Mouse (Mus musculus) frontal cortex, postnatal 25 days (tissue): ENCODE measurements at regions not wholly inside any gene's neighbourhood (a gene's known extent, or its start where the extent isn't known, plus 50 kb on each side); places are given as distances from the start of the nearest gene placed in this dataset.

Experiments
- DNase-seq, 2 experiments: peaks; one replicate each; pipeline ENCODE4 v3.0.0; 2022; ENCODE audit warnings: low spot score in 2 of 2

DNA sequence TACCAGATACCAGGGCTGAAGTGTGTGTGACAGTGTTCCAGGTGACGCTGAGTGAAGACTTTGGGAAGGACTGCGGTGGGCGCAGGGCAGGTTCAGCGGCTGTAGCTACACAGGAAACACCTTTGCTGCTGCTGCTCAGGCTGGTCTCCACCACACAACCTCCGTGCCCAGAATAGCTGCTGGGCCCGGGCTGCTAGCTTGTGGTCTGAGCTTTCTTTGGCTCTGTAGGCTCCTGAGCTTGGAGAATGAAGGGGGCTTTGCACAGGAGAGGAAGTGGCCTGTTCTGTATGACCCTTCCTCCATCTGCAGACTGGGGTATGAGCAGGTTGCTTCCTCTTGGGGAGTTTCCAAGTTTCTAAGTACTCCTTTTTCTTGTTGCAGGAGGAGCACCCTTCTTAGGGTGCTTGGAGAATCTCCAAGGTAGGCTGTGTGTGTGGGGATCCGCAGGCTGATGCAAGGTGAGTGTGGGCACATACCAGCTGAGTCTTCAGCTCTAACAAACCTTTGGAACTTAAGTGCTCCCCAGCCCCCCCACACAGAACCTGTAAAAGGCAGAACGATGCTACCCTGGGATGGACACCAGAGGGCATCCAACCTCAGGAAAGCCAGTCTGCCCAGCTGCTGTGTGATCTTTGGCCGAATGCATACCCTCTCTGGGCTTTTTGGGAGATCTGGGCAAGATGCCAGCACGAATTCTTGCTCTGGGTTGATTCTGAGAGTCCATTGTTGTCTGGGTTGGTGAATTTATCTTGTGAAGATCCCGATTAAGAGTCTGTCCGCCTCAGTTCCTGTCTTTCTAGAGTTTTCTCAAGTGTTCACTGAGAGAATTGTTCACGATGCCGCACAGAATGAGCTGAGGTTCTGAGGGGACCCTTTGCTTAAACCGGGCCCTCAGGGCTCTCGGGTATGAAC lies 136.6 kb downstream of the Mn1 start:
- peak in 1 of 2 experiments; percentile 26 for DNase-seq

DNA sequence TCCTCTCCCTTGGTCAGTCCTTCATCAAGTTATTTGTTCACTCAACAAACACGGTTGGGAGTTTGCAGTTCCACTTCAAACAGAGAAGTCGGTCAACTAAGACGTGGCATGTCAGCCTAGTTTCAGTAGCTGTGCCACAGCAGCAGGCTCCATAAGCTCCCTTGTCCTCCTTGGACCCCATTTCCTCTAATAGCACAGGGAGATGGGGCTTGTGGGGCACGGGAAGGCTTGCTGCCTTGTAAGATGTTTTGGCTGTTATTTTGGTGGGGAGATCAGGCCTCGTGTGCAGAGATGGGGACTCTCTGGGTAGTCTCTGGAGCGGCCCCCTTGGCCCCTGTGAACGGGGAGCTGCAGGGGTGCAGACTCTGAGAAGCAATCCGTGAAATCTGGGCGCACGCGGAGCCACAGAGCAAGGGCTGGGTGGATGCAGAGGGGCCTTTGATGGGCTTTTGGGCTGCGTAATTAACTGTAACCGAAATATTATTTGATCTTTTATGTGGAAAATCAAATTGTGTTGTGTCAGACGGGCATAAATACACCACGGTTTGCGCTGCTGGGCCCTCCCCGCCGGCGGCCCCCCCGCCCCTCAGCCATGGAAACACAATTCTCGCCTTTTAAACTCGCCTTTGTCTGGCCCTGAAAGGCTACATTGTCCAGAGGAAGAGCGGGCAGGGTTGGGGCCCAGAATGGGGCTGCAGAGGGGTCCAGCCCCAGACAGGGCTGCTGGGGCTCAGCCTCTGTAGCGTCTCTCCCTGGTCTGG lies 137.6 kb downstream of the Mn1 start:
- no peak for DNase-seq

DNA sequence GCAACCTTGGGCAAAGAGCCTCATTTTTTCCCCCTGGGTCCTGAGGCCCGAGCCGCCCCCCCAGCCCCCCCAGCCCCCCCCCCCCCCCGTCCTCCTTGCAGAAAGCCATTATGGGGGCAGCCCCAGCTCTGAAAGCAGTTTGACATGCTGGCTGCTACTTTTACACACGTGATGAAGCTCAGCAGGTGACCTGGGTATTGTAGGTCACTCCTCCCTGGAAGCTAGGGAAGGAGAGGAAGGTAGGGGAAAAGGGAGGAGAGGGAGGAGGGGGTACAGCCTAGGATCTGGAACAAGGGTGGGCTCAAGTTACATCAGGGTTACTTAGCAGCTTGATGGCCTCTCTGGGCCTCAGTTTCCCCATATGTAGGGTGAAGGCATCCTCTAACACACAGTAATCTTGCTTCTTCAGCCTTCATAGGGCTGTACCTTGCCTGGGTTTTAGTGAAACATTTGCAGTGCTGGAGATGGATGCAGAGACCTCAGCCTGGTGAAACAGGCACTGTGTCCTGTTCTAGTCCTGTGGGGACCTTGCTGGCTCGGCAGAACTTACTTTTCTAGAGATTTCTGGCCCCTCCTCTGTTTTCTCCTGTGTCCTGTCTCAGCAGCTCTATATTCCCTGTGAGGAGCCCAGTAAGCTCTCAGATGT lies 138.3 kb downstream of the Mn1 start:
- no peak for DNase-seq

- no peak for DNase-seq
These were observed 138.8 kb downstream of the Mn1 start for GRCm38 (mm10) chr5:111555981-111556380.

GRCm38 (mm10) chr5:111560432-111560831 lies 143.3 kb downstream of the Mn1 start:
- no peak for DNase-seq

GRCm38 (mm10) chr5:111561301-111561700 lies 144.1 kb downstream of the Mn1 start:
- no peak for DNase-seq

DNA sequence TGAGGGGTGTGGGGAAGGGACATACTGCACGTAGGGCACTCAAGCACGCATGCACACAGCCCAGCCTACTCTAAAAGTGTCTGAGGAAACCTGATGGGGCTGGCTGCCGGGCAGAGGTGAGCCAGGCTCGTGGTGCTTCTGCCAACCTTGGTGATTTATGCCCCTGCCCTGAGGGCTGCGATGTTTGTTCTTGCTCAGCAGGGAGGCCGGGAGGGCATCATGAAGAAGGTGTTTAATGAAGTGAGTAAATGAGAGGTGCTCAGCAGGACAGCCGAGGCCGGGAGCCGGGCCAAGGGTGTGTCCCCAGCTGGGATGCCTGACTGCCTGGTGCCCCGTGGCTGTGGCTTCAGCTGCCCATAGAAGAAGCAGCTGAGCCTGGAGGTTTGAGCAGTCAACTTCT lies 153.7 kb downstream of the Mn1 start:
- DNase-seq, result no peak

- no peak for DNase-seq
These were observed 156.2 kb downstream of the Mn1 start for GRCm38 (mm10) chr5:111573265-111573873.

GRCm38 (mm10) chr5:111574219-111574840 lies 157.2 kb downstream of the Mn1 start:
- DNase-seq, result no peak

- no peak for DNase-seq
These were observed 158.2 kb downstream of the Mn1 start for GRCm38 (mm10) chr5:111575376-111575775.

GRCm38 (mm10) chr5:111577441-111577840 lies 156.3 kb upstream of the Gm26897 start:
- DNase-seq, result no peak

DNA sequence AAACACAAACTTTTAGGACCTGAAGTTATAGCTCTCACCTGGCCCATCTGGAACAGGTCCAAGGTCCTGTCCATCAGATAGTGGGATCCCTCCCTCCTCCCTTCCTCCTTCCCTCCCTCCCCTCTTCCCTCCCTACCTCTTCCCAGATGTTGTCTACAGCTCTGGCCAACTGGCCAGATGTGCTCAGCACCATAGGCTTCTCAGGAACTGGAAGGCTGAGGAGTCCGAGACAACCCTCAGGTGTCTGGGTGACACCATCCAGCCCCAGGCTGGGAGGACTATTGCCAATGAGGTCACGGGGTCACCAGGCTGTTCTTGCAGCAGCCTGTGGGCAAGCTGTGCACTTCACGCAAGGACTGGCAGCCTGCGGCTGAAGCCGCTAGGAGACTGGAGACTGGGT lies 155.6 kb upstream of the Gm26897 start:
- DNase-seq, result no peak

- DNase-seq, result no peak
These were observed 154.6 kb upstream of the Gm26897 start for GRCm38 (mm10) chr5:111578977-111579727.

DNA sequence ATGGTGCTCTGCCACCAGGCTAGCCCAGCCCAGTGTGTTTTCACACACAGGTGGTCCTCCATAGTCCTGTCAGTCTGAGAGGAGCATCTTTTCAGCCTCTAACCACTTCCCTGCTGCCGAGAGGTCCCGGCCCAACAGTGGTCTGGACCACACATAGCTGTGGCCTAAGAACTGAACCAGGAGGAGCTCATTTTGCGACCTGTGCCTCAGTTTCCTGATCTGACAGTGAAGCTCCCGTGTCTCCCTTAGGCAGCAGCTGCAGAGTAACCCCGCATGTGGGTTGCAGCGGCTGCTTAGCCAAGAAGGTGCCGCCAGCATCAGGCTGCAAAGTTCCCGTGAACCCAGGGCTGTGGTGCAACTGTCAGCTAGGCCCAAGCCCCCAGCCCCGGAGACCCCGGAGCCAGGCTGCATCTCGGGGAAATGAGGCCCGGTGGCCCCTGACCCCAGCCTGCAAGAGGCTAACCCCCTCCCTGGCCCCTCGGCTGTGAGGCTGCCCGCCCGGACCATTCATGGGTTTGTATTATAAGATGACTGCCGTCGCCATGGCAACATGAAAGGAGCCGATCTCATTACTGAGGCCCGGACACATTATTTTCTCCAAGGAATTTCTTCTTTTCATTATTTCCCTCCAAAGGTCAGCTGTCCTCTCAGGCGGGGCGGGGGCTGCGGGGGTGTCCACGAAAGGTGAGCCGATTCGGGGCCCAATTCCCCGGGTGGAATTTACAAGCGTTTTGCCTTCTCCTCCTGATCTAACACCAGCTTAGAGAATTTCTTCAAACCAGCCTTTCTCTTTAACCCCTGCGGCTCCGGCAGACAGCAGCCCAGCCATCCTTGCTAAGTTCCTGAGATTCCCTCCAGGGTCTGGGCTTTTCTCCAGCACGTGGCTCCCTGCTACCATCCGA lies 152.6 kb upstream of the Gm26897 start:
- peak; percentile 38 to 41 for DNase-seq

DNA sequence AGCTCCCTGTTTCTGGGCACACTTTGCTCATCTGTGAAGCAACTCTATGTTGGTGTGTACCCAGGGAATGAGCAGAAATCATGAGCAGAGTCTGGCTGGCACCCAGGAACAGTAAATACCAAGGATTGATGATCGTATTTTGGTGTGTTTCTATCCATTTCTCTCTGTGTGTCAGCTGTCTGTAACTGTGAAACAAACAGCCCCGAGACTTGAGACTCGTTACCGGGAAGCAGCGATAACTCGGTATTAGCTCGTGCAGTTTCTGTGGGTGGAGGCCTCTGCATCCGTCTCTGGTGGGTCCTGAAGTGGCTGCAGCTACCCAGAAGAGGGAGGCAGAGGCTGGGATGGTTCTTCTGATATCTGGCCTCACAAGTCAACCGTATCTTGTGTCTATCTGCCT lies 151.7 kb upstream of the Gm26897 start:
- DNase-seq, result no peak

- DNase-seq, result no peak
These were observed 143.1 kb upstream of the Gm26897 start for GRCm38 (mm10) chr5:111590619-111591081.

GRCm38 (mm10) chr5:111592807-111593206 lies 140.9 kb upstream of the Gm26897 start:
- DNase-seq, result no peak

DNA sequence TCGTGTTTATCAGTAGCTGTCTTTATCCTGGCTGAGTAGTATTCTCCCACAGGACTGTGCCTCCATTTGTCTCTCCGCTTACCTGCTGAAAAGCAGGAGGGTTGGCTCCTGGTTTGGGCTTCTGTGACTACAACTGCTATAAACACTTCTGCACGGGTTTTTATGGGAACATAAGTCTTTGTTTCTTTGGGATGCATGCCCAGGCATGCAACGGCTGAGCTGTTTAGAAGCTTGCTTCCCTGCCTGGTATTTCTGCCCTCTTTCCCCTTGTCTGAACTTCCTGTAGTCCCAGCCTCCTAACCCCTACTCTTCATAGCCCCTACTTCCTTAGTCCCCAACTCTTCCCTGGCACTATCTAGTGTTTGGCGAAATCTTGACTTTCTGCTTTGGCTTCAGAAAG lies 139.6 kb upstream of the Gm26897 start:
- no peak for DNase-seq

DNA sequence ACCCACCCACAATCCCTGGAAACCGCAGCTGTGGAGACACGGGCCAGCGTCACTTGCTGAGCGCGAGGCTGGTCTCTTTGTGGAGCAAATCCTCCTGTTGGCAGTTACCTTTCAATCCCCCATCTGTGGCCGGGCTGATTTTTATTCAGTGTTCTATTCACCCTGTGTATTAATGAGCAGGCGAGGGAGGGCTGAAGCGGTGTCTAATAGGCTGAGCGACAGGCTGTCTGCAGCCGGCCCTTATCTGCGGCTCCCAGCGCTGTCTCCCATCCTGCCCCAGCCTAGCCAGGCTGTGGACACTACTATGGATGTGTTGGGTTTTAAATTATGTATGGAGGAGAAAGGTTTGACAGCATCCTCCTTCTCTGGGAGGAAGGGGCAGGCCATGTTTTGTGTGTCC lies 138.3 kb upstream of the Gm26897 start:
- DNase-seq, result no peak

- DNase-seq, result no peak
These were observed 136.0 kb upstream of the Gm26897 start for GRCm38 (mm10) chr5:111597733-111598132.
